Mouse (Mus musculus) lung, embryonic 14.5 days (tissue): ENCODE measurements around the gene Speer4e. TPM values are rescaled to one million over a fixed set of nuclear protein-coding genes. Genes with fewer than 3 reads are reported as not detected.
"Not testable (repeated sequence)": the region's sequence is repeated elsewhere in the genome, so short reads cannot be mapped to it uniquely, and the experiment has no call there.

ENCODE experiments used
- ATAC-seq: fragments of 200-750 bp; cut with Nextera tagmentation; 2 replicates; pipeline ENCODE4 v1.8.0; 2017; ENCODE audit warnings: mild to moderate bottlenecking, moderate TSS enrichment, moderate library complexity; ENCODE audit not compliant: insufficient read depth
- DNase-seq: peaks from one replicate; pipeline ENCODE4 v3.0.0-alpha.2; 2015
- H3K27ac ChIP-seq: fragments of 300-500 bp; sonication (generic); 2 replicates; pipeline ENCODE4 v1.5.1; 2014; ENCODE audit warnings: low read depth, mild to moderate bottlenecking, moderate library complexity
- H3K27me3 ChIP-seq: fragments of 300-500 bp; sonication (generic); 2 replicates; pipeline ENCODE4 v1.6.1; 2014; ENCODE audit warnings: low read length, control low read depth; ENCODE audit not compliant: insufficient read depth
- H3K36me3 ChIP-seq: fragments of 300-500 bp; sonication (generic); 2 replicates; pipeline ENCODE4 v1.6.1; 2014; ENCODE audit warnings: control low read depth; ENCODE audit not compliant: insufficient read depth
- H3K4me1 ChIP-seq: fragments of 300-500 bp; sonication (generic); 2 replicates; pipeline ENCODE4 v1.6.1; 2014; ENCODE audit warnings: antibody characterized with exemption, control low read depth; ENCODE audit not compliant: insufficient read depth
- H3K4me2 ChIP-seq: fragments of 300-500 bp; sonication (generic); 2 replicates; pipeline ENCODE4 v1.6.1; 2014; ENCODE audit warnings: mild to moderate bottlenecking
- H3K4me3 ChIP-seq: fragments of 300-500 bp; sonication (generic); 2 replicates; pipeline ENCODE4 v1.5.1; 2014; ENCODE audit warnings: low read depth, low read length
- H3K9ac ChIP-seq: fragments of 300-500 bp; sonication (generic); 2 replicates; pipeline ENCODE4 v1.6.1; 2014
- H3K9me3 ChIP-seq: fragments of 300-500 bp; sonication (generic); 2 replicates; pipeline ENCODE4 v1.6.1; 2016; ENCODE audit warnings: low read depth, low read length, control low read depth
- CTCF ChIP-seq: IDR thresholded peaks from 2 replicates; pipeline ENCODE4 v1.5.1; 2016; ENCODE audit warnings: antibody characterized with exemption, low read depth
- WGBS: fragments of 180-500 bp; shearing (Covaris S2); extraction: QIAGEN DNeasy Blood & Tissue Kit; methylation state at CpG from one replicate; pipeline ENCODE4 v1.1.7; 2014; 5-methylcytosine and 5-hydroxymethylcytosine counted together
- polyA plus RNA-seq: library from polyadenylated mRNA; unstranded; fragments of >200 nt; fragmentation: Nextera tagmentation; extraction: Ambion mirVana; gene quantifications from 2 replicates; pipeline ENCODE4 v1.2.1, GENCODE M21; 2014

The Speer4e gene
- polyA plus RNA-seq = not detected in 2 replicates

DNA sequence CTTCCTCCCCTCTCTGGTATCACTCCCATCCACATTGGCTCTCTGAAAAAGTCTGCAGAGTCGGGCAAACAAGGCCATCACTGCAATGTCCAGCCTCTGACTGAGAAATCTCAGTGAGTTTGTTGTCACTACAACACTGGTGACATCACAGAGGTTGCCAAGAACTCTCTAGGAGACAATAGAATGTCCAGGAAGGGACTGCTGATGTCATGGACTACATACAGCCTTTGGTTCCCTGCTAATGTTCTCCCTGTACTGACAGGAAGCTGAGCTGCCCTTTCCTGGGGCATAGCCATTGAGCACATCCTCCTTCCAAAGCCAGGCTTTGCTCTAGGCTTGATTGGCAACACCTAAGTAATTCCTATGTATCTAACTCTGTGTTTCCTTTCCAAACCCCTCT is at the start of gene Speer4e:
Gene Speer4e, minus strand, starts transcription at position 101 of the 400 bp plus-strand sequence.
- ATAC-seq, H3K4me3 ChIP-seq, H3K4me1 ChIP-seq, H3K27me3 ChIP-seq, H3K36me3 ChIP-seq, H3K9me3 ChIP-seq, H3K9ac ChIP-seq, H3K27ac ChIP-seq, H3K4me2 ChIP-seq, DNase-seq: not testable (repeated sequence)
- 30% methylated on average over 1 of the region's 1 CpGs for WGBS

DNA sequence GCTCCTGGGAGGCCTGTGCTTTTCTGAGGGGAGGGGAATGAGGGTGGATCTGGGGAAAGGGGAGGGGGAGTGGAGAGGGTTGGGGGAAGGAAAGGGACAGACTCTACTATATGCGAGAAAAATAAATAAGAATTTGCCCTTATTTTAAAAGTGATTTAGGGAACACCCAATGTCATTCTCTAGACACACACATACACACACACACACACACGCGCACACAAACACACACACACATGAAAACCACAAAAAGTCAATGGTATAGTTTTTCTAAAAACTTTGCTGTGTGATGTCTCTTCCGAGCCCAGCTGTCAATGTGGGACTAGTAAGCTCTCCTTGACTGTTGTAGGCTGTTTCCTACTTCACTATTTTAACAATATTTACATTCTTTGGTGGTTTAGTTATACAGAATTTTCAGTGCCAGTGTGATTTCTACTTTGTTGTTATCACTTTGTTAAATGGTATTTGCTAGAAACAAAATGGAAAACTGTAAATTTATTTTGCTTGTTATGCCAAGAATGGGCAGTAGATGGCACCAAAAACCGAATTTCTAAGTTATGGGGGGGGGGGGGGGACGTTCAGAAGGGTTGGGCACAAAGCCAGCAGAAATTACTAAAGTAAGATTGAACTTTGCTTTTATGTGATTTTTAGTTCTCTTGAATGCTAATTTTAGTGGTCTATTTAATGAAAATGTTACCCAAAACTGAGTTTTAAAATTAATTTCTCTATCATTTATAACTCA is 48.6 kb upstream of the Speer4e start:
- H3K27me3 ChIP-seq, H3K36me3 ChIP-seq, H3K4me3 ChIP-seq, H3K27ac ChIP-seq, H3K9me3 ChIP-seq, DNase-seq, H3K4me2 ChIP-seq, H3K9ac ChIP-seq, ATAC-seq, H3K4me1 ChIP-seq: not testable (repeated sequence)
- WGBS = 33% methylated on average over 5 of the region's 6 CpGs
- peak; percentile 7; the same call in 1 of the 2 replicates for TF ChIP-seq CTCF

DNA sequence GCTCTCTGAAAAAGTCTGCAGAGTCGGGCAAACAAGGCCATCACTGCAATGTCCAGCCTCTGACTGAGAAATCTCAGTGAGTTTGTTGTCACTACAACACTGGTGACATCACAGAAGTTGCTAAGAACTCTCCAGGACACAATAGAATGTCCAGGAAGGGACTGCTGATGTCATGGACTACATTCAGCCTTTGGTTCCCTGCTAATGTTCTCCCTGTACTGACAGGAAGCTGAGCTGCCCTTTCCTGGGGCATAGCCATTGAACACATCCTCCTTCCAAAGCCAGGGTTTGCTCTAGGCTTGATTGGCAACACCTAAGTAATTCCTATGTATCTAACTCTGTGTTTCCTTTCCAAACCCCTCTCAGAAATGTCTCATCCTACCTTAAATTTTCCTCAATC is 40.6 kb upstream of the Speer4e start, which contains the start of gene Gm10354:
Gene Gm10354, minus strand, starts transcription at position 101 of the 400 bp plus-strand sequence.
- H3K4me2 ChIP-seq, H3K9ac ChIP-seq, H3K9me3 ChIP-seq, H3K27me3 ChIP-seq, DNase-seq, H3K4me1 ChIP-seq, H3K27ac ChIP-seq, ATAC-seq, H3K4me3 ChIP-seq, H3K36me3 ChIP-seq: not testable (repeated sequence)
- WGBS = no CpG with 5 or more reads among the region's 1 CpGs

DNA sequence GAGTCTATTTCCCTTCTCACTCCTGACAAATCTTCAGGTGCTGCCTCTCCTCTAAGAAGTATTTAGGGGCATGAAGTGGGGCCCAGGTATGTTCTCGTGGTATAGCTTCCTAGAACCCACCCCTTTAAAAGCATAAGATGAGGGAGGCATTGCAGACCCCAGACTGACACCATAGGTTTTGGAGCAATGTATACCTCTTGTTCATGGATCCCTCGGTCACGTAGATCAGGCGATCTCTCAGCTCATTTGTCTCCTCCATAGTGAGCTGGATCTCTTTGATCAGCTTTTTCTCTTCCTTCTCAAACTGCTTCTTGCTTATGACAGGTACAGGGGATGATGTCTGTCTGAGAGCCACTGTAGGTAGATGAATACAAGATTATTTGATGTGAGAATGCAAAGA is 39.1 kb upstream of the Speer4e start:
- WGBS = 69% methylated on average over 4 of the region's 4 CpGs
- DNase-seq, H3K9me3 ChIP-seq, H3K4me3 ChIP-seq, H3K9ac ChIP-seq, H3K4me1 ChIP-seq, H3K36me3 ChIP-seq, H3K4me2 ChIP-seq, H3K27ac ChIP-seq, ATAC-seq, H3K27me3 ChIP-seq: not testable (repeated sequence)

DNA sequence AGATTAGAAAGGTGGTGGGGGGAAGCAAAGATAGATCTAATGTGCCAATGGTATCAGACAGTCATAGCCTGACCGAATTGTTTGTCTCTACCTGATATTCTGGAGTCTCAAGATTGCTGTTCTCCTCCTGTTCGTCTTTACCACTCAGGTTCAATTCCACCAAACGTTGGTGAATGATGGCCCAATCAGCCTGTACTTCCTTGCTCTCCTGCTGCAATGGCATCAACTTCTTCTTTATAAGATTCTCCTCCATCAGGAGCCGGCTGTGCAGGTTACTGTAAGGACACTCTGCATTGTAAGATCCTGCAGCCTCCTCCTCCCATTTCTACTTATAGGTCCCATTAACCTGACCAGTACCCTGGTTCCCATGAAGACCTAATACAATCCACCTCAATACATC is 37.1 kb upstream of the Speer4e start:
- not testable (repeated sequence) for H3K9me3 ChIP-seq, DNase-seq, H3K9ac ChIP-seq, H3K27me3 ChIP-seq, H3K4me3 ChIP-seq, H3K36me3 ChIP-seq, ATAC-seq, H3K27ac ChIP-seq, H3K4me2 ChIP-seq, H3K4me1 ChIP-seq
- WGBS = 50% methylated on average over 3 of the region's 4 CpGs

DNA sequence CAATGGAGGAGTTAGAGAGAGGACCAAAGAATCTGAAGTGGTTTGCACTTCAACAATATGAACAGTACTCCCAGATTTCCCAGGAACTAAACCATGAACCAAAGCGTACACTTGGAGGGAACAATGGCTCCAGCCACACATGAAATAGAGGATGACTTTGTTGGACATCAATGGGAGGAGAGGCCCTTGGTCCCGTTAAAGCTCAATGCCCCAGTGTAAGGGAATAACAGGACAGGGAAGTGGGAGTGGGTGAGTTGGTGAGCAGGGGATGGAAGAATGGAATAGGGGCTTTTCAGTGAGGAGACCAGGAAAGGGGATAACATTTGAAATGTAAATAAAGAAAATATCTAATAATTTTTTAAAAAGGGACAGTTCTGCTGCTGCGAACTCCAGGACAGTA is 34.6 kb upstream of the Speer4e start:
- H3K9me3 ChIP-seq, H3K4me3 ChIP-seq, H3K27me3 ChIP-seq, DNase-seq, H3K9ac ChIP-seq, H3K36me3 ChIP-seq, H3K4me2 ChIP-seq, H3K4me1 ChIP-seq, H3K27ac ChIP-seq, ATAC-seq: not testable (repeated sequence)
- 70% methylated on average over 3 of the region's 3 CpGs for WGBS

DNA sequence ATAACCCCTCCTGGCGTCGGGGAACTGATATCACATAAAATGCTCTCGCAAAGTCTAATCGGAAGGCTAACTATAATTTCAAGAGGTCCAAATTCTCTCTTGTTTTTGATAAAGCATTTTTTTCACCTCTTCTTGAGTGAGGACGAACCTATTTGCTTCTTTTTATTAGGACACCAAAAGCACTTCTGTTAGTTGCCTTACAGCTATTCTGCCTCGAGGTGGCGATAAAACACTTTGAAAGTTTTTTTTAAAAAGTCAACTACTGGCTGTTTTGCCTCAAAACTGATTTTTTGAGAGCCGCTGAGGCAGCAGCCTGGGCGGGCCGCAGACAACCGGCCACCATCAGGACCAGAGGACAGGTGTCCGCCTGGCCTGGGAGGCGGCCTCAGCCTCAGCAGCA is 25.6 kb upstream of the Speer4e start:
- H3K36me3 ChIP-seq, H3K4me2 ChIP-seq, ATAC-seq, H3K27me3 ChIP-seq, H3K4me1 ChIP-seq, H3K4me3 ChIP-seq, H3K9ac ChIP-seq, H3K27ac ChIP-seq: not testable (repeated sequence)
- DNase-seq = peak; percentile 16
- H3K9me3 ChIP-seq = peaks cover 13% of the 10 kb centered on the region; the same call in 1 of the 2 replicates
- WGBS = 74% methylated on average over 13 of the region's 13 CpGs

DNA sequence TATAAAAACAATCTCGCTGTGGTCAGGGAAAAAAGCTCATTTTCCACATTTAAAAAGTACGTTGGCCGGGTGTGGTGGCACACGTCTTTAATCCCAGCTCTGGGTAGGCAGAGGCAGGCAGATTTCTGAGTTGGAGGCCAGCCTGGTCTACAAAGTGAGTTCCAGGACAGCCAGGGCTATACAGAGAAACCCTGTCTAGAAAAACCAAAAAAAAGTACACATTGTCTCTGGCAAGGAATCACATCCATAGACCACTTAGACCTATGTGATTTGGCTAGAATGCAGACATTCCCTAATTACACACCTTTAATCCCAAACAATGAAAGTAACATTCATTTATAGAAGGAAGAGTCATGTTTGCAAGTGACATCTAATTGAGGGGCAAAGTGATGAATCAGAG is 23.3 kb upstream of the Speer4e start:
- H3K4me2 ChIP-seq, DNase-seq, H3K36me3 ChIP-seq, H3K27me3 ChIP-seq, ATAC-seq, H3K4me1 ChIP-seq, H3K9ac ChIP-seq, H3K27ac ChIP-seq, H3K4me3 ChIP-seq: not testable (repeated sequence)
- peaks cover 13% of the 10 kb centered on the region; the same call in 1 of the 2 replicates for H3K9me3 ChIP-seq
- WGBS = 78% methylated on average over 4 of the region's 4 CpGs

DNA sequence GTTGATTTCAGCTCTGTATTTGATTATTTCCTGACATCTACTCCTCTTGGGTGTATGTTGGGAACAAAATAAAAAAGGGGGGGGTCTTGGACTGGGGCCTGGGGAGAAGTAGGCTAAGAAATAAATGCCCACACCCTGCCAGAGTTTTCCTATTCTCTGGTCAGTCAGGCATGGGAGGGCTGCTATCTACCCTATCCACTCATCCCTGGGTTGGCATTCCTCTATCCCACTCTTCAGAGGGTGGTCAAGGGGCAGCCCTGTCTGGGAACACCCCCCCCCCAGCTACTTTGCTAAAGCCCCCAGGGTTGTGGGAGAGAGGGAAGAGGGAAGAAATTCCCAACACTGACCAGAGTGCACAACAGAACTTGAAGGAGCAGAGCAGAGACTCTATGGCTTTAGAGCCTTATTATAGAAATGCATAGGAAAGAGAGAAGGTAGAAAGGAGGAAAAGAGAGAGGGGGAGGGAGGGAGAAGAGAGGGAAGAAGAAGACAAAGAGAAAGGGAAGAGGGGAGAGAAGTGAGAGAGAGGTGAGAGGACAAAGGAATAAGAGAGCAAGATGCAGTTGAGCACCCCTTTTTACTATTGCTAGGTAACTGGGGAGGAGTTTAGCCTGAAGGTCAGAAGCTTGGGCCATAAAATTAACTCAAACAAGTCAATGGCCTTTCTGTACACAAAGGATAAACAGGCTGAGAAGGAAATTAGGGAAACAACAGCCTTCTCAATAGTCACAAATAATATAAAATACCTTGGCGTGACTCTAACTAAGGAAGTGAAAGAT is 17.9 kb upstream of the Speer4e start:
- H3K4me1 ChIP-seq, H3K27me3 ChIP-seq, DNase-seq, H3K9me3 ChIP-seq, ATAC-seq, H3K27ac ChIP-seq, H3K4me3 ChIP-seq, H3K36me3 ChIP-seq, H3K4me2 ChIP-seq, H3K9ac ChIP-seq: not testable (repeated sequence)
- WGBS = 92% methylated on average over 1 of the region's 1 CpGs

DNA sequence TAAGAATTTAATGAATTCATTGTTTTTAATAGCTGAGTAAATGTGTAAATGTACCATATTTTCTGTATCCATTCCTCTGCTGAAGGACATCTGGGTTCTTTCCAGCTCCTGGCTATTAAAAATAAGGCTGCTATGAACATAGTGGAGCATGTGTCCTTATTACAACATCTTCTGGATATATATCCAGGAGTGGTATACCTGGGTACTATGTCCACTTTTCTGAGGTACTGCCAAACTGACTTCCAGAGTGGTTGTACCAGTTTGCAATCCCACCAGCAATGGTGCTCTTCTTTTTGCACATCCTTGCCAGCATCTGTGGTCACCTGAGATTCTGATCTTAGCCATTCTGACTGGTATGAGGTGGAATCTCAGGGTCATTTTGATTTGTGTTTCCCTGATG is 15.4 kb upstream of the Speer4e start:
- not testable (repeated sequence) for ATAC-seq, H3K36me3 ChIP-seq, H3K27me3 ChIP-seq, H3K9me3 ChIP-seq, DNase-seq, H3K4me1 ChIP-seq, H3K27ac ChIP-seq, H3K4me3 ChIP-seq, H3K9ac ChIP-seq, H3K4me2 ChIP-seq
